Mouse (Mus musculus) gastrocnemius, postnatal 25 days (tissue): ENCODE data around the gene Sigirr. TPM values are rescaled to one million over a fixed set of nuclear protein-coding genes. Genes with fewer than 3 reads are reported as not detected.

Source experiments
- DNase-seq: peaks from one replicate; pipeline ENCODE4 v3.0.0; 2022
- total RNA-seq, 2 experiments: library from RNA; stranded (reverse); gene quantifications; 1 replicate in 1 of 2; 2 replicates in 1 of 2; pipeline ENCODE4 v1.2.3; 2021

Sigirr gene
- total RNA-seq, 2 experiments from 2014 or later: 1.4 to 2.4 TPM

DNA sequence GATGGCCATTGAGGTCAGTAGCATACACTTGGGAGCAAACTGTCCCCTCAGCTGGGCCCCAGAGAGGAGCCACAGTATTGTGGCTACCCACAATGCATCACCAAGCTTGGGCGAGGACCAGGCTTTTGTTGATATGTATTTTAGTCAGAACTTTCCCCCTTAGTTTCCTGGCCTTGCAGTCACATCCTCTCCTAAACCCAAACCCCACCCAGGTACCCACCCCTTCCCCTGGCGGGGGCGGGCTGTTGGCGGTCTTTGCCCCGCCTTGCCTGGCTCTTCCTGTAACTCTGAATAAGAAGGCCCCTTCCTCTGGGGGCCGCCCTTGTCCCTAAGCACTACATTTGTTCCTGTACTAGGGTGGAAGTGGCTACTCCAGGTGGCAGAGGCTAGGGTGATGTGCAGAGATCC is 3.7 kb downstream of the Sigirr start:
- DNase-seq: peak; percentile 77

DNA sequence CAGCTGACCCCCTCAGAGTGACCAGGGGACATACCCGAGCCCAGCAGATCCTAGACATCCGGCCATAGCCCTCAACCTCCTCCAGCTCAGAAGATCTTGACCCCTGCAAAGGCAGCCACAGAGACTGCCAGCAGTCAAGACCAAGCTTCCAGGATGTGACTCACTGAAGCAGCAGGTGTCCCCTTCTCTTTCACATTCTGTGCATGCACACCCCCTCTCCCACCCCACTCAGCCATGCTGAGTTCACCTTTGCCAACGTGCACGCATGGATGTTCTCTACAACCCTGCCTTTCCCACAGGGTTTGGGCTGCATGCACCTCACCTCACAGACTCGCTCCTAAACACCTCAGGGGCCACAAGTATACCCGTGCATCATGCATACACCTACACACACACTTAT is 4.4 kb downstream of the Sigirr start:
- DNase-seq: no peak

DNA sequence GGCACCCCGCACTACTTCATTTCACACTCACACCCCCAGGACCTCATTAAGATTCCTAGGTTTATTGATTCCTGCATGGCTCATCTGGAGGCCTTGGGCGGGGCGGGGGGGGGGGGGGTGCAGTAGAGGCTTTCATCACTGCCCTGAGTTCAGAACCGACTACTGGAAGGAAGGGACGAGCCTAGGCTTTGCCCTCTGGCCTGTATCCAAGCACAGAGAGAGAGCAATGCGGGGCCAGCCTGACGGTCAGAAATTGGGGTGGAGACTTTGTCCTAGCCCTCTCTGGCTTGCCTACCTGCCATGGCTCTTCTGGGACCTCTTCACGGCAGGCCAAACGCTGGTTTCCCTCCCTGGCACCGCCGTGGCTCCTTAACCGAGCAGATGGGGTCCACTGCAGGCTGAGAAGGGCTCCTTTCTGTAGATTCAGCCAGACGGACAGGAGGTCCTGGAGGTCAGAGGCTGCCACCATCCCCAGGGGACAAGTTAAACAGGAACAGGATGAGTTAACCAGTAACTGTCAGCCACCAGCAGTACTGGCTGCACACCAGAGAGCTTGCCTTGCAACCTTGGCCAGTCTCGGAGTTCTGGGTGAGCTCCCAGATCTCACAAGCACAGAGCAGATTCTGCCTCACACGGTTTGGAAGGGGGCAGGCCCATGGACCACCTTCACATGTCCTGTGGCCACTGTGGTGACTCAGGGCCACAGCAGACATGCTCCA is 5.7 kb downstream of the Sigirr start:
- DNase-seq: no peak

DNA sequence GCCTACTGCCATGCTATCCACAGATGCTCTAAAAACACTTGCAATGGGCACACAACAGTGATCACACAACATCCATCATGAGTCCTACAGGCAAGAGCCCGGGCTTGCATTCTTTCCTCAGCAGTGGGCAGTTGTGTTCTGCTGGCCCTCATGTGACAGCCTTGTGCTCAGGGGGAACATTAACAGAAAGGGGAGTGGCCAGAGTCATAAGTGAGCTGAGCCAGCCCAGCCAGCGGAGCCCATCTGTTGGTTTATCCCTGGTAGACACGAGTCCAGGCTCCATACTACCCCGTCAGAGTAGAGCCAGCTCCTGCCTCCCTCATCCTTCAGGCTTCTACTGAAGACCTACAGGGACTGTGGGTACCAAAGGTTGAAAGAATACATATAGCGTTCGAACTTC is 6.4 kb downstream of the Sigirr start:
- no peak for DNase-seq

DNA sequence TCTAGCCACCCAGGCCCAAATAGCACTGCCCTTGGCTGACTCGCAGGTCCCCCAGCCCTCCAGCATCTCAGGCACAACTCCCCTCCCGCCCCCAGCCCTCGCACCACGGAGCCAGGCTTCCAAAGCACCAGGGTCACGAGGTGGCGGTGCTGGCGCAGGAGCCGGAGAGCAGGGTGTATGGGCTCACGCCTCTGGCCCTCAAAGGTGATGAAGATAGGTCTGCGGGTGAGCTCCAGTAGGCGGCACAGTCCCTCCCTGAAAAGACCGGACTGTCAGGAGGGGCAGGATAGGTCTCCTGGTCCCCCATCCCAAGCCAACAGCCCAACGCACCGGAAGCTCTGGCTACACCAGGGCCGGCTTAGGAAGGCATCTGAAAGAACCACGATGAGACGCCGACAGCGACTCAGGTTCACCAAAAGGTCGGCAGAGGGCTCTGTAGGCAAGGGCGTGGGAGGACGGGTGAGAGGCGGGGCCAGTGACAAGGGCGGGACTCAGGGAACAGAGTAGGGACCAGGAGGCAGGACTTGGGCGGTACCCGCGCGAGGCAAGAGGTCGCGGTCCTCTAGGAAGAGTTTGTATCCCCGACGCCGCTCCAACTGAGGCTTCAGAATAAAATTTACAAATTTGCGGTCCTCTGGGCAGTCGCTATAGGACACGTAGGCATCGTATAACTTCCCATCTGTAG is 8.2 kb downstream of the Sigirr start:
- DNase-seq: peak; percentile 81

DNA sequence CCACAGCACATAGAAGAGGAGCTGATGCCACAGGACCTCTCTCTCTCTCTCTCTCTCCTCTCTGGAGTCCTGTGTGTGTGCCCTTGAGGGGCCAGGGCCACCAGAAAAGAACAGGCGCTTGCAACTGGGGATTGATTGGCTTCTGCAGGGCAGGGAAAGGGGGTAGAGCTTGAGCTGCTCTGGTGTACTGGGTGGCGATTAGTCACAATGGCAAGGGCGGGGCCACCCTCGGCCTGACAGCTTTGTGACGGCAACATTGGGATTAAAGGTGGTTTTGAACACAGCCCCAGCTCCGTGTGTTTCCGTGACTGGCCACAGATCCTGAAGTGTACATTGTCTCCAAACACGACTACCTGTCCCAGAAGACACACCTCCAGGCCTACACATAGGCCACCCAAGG is 10.1 kb downstream of the Sigirr start:
- no peak for DNase-seq

DNA sequence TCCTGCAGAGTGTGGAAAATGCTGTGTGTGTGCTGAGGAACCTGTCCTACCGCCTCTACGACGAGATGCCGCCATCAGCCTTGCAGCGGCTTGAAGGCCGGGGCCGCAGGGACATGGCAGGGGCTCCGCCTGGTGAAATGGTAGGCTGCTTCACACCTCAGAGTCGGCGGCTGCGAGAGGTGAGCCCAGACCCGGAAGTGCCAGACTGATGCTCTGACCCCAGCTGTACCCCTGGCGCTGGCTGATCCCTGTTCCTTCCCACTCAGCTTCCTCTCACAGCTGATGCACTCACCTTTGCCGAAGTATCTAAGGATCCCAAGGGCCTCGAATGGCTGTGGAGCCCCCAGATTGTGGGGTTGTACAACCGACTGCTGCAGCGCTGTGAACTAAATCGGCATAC is 11.9 kb downstream of the Sigirr start:
- DNase-seq: no peak

DNA sequence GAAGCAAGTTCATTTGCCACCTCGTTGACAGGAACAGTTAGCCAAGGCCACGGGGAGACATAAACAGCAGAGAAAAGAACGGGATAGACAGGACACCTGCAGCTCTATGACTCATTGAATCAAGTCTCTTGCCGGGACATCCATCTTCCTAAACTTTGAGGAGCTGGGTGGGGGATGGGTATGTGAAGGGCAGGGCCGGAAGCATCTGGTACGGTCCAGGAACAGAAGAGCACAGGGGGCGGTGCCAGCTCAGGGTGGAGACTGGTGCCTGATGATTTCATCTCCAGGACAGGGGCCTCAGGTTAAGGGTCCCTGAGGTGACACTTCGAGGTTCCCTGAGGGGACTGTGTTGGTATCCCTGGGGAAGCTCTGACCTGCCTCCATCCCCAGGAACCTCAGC is 12.5 kb downstream of the Sigirr start:
- no peak for DNase-seq

DNA sequence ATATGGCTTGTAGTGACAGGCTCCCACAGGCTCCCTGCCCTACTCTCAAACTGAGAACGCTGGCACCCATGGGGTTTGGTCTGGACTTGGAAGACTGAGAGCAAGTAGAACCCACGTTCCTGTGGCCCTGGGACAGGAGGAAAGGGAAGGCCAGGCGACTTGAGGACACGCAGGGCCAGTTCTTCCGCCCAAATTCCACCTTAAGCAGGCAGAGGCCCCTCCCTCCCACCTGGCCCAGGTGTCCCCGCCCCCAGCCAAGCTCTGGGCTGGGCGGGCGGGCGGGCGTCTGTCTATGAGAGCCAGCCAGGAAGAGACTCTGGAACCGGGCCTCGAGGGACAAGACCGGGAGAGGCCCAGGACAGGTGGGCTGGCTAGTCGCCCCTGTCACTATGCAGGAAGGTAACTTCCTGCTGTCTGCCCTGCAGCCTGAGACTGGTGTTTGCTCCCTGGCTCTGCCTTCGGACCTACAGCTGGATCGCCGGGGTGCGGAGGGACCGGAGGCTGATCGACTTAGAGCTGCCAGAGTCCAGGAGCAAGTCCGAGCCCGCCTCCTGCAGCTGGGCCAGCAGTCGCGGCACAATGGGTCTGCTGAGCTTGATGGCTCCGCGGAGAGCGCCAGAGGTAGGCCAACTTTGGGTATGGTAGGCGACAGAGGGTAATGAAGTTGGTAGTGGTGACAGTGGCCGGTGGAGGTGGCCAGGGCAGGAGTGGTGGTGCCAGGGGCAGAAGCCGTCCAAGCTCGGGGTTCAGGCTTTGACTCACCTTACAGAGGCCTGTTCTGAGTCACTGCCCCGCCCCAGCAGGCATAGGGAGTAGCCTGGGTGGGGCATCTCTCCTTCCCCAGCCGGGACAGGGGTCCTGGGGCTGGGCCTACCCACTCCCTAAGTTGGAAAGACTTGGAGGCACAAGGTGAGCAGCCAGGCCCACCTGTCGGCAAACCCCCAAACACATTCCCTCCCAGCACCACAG is 20.6 kb downstream of the Sigirr start:
- DNase-seq: no peak

DNA sequence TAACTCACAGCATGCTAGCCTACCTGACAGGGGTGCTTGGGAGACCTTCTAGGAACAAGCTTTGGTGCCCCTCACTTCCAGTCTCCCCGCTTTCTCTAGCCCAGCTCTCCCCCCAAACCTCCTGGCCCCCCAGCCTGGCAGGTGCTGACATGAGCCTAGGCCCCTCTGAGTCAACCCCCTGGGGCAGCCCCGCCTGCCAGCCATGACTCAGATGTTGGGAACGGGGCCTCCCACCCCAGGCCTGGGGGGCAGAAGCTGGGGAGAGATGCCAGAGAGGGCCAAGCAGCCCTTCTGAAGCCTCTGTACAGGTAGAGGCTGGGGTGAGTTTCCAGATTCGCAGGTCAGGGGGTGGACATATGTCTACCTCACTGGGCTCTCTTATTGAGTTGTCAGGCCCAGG is 21.5 kb downstream of the Sigirr start:
- no peak for DNase-seq

DNA sequence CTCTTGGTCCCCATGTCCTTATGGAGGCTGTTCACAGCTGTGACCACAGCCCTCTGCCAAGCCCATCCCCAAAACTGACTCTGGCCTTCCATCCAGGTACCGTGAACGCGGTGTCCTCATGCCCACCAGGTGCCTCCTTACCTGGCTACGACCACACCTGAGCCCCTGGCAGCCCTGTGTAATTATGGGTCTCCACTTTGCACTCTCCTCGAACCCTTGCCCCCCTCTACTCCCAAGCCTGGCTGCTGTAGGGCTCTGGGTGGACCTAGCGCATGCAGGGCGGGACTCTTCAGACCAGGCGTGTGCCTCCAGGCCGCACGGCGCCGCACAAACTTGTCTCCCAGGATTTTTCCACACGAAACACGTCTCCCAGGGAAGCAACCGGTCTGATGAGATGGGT is 22.5 kb downstream of the Sigirr start, which contains the start of gene Pkp3:
Gene Pkp3, plus strand, starts transcription at position 378 of the 400 bp plus-strand sequence.
- DNase-seq: no peak

DNA sequence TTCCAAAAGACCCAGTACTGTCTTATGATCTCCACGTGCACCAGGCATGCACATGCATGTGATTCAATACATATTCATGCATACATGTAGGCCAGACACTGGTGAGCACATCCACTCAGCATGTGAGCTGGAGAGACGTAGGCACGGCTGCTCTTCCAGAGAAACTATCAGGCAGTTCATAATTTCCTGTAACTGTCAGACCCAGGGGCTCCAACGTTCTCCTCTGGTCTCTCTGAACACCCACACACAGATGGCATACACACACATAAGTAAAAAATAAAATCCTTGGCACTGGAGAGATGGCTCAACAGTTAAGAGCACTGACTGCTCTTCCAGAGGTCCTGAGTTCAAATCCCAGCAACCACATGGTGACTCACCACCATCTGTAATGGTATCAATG is 26.6 kb downstream of the Sigirr start:
- DNase-seq: no peak

DNA sequence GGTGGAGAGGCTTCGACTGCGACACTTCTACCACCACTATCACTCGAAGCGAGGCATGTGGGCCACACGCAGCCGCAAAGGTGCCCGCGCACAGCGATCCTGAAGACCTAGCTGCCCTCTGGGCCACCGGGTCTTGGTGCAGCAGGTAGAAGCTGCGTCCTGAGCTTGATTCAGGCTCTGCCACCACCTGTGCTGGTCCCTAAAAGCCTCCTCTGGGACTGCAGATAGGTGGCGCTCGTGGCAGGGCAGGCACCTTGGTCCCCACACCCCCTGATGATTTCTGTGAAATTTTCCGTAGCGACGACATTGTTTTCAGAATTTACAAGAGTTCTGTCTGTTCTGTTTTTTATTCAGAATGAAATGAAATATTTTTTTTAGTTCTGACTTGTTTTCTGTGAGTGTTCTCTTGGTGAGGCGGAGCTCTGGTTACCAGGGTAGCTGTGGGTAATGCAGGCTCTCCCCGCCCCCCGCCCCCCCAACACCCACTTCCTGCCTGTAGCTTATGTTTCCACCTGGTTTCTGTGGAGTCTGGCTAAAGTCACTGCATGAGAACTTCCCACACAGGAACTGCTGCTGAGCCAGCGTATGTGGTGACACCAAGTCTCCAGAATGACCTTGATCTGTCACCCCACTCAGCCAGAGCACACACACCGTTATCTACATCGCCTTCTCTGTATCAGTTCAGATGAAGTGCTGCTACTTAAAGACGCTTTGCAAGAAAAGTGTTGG is 28.2 kb downstream of the Sigirr start:
- no peak for DNase-seq

DNA sequence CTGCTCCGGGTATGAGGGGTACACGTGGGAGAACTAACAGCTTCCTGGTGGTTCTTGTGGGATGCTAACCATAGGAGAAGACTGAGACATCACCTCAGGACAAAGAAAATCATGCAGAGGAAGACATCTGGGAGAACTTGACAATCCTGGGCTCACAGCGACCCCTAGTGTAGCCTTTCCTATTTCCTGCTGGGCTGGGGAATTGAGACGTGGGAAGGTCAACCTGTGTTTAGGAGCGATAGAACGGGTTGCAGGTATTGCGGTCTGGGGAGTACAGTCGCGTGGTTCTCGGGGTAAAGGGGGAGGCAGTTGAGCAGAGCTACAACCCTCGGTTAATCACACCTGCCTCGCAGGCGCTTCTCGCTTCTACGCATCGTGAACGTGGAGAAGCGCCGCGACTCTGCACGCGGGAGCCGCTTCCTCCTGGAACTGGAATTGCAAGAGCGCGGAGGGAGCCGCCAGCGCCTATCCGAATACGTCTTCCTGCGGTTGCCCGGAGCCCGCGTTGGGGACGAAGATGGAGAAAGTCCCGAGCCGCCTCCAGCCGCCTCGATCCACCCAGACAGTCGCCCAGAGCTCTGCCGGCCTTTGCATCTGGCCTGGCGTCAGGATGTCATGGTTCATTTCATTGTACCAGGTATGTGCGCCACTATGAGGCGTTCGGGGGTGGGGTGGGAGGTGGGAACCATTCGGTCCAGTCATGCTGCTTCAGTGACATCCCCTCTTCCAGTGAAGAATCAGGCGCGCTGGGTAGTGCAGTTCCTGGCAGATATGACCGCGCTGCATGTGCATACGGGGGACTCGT is 30.1 kb downstream of the Sigirr start:
- no peak for DNase-seq

DNA sequence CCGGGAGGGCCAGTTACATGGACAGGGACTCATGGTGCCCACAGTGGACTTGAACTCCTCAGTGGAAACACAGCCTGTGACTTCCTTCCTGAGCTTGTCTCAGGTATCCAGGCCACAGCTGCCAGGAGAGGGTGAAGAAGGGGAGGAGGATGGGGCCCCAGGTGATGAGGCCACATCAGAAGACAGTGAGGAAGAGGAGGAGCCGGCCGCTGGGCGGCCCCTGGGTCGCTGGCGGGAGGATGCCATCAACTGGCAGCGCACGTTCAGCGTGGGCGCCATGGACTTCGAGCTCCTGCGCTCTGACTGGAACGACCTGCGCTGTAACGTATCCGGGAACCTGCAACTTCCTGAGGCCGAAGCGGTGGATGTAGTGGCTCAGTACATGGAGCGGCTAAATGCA is 32.0 kb downstream of the Sigirr start:
- DNase-seq: no peak

DNA sequence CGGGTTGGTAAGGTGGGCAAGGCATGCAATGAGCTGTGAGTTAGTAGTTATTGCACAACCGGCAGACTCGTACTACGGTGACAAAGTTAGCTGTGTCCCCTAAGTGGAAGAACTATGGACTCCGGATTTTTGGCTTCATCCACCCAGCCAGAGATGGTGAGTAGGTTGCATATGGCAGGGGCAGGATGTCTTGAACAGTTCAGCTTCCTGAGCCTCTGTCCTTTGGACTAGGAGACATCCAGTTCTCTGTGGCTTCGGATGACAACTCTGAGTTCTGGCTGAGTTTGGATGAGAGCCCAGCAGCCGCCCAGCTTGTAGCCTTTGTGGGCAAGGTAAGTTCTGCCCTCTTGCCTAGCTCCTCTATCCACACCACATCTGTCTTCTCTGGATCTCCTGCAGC is 35.8 kb downstream of the Sigirr start:
- DNase-seq: no peak

DNA sequence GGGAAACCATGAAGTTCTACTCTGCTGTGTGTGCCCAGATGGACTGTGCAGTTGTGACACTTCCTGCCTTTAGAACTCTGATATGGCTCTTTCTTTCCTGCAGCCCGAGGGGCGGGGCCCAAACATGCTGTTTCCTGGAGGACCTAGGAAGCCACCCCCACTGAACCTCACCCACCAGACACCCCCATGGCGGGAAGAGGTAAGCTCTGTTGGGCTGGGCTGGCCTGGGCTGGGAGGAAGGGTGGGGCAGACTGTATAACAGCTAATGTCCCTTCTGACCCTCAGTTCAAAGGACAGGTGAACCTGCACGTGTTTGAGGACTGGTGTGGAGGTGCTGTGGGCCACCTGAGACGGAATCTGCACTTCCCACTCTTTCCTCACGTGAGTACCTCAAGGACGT is 36.2 kb downstream of the Sigirr start:
- DNase-seq: no peak

DNA sequence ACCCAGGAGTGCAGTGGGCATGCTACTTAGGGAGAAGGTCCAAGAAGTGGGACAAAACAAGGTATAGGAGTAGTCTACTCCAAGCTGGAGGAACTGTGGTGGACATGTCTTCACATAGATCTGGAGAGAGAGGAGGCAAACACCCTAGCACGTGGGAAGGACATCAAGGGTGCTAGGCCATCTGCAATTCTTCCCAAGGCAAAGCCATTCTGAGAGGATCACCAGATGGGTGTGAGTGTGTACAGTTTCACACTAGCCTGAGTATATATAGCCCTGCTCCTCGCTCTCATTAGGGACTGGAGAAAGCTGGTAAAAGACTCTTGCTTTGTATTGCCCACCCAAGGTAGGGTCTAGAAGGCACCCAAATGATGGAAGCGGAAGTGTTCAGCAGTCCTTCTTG is 37.0 kb downstream of the Sigirr start:
- DNase-seq: no peak

DNA sequence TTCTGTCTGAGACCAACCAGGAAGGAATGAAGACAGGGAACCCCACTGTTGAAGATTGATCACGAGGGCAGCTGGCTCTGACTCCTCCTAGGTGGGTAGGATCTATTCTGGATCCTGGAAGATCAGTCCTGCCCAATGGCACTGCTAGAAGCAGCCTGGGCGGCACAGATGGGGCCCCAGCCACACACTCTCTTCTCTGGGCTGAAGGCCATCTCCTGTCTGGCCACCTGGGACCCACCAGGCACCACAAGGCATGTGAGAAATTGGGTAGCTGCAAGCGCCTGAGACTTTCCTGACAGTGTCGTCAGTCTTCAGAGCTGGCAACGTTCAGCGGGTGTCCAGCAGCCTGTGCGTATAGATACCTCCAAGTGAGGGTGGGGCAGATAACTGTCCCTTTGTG is 37.8 kb downstream of the Sigirr start:
- DNase-seq: no peak

DNA sequence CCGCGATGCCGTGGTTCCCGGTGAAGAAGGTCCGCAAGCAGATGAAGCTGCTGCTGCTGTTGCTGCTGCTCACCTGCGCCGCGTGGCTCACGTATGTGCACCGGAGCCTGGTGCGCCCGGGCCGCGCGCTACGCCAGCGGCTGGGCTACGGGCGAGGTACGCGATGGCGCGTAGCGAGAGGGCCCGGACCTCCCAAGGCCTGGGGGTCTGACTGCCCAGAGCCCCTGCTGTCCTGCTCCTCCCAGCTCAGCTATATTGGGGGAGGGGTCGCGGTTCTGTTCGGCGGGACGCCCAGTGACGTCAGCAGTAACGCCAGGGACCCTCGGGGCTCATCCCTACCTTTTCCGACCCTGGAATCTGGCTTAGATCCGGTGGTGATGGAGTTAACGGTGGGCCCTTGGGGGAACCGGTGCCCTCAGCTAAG is 39.1 kb downstream of the Sigirr start:
- DNase-seq: no peak
